Mouse (Mus musculus) adrenal gland (tissue): ENCODE results near the gene Shroom3.

Experiments
- intact Hi-C: fragments of 180-260 bp; cut with DNase I; formaldehyde crosslinking; loops from one replicate; pipeline ENCODE4 v1.15.1; 2025

Gene Shroom3

DNA sequence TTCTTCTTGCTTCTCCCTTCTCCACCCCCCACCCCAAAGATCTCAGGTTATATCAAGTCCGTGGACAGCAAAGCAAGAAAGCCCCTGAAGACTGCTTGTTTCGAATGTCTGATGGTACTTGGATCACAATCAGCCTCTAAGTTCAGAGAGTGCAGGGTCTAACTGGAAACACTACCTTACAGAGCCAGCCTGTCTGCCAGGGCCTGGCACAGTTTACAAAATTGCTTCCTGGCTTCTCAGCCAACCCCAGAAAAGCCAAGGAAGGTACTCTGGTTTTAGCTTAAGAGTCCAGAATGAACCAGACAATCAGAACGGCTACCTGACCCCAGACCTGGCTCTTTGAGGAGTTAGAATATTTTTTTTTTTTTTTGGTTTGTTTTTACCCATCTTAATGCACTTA lies 159.6 kb downstream of the Shroom3 start:
- intact Hi-C loops: no loop called here

DNA sequence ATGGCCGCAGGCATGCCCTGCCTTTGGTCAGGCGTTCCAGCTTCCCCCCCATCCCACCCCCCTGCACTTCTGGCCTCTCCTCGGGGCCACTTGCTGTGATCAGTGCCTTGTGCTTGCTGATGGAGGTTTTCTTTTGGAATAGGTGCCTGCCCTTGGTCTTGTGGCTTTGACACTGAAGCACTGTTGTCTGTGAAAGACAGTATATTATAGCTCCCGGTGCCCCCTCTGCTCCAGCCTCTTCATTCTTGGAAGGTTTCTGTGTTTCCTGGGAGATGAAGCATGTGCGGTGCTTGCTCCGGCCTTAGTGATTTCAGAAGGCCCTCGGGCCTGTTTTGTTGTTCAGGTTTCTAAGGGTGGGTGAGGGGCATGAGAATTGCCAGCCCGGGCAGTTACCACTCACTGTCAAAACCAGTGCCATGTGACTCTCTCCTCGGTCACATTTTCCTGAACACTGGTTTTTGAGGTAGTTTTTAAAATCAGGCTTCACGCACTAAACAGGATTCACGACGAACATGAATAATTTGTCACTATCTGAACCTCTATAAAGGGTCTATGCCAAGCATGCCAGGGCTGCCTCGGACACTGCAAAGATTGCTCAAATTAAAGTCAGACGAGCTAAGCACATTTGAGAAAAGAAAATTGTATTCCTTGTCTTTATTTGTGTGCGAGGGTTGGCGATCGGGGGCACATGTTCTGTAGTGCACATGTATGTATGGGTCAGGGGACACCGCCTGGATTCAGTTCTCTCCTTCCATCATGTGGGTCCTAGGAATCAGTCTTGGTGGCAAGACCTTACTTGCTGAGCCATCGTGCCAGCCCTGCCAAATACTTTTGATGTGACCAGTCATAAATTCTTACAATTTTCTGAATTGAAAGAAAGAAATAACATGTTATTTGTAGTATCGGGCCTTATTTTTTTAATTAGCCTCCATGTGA lies 160.9 kb downstream of the Shroom3 start:
- intact Hi-C loops: no loop called here

- intact Hi-C loops: no loop called here
These were observed 166.5 kb downstream of the Shroom3 start for GRCm38 (mm10) chr5:92849743-92850142.

- intact Hi-C loops: no loop called here
These were observed 167.7 kb downstream of the Shroom3 start for GRCm38 (mm10) chr5:92850925-92851324.

- intact Hi-C loops: no loop called here
These were observed 171.7 kb downstream of the Shroom3 start for GRCm38 (mm10) chr5:92854983-92855382.

GRCm38 (mm10) chr5:92856346-92856745 lies 173.1 kb downstream of the Shroom3 start:
- intact Hi-C loops: no loop called here

DNA sequence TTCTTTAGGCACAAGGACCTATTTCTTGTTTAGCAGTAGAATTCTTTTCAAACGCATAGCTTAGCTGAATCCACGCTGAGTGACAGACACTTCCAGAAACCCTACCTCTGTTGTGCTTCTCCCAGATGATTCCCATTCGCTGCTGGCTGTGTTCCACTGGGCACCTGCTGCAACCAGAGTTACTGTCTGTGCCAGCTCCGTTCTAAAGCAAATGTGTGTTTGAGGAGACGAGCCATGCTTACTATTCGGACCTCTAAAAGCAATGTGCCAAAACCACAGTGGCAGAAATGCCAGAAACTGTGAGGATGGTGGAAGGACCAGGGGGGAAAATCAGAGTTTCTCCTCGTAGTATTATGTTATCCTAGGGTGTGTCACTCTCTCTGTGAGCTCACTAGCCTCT lies 173.9 kb downstream of the Shroom3 start:
- intact Hi-C loops: no loop called here

- intact Hi-C loops: no loop called here
These were observed 174.9 kb downstream of the Shroom3 start for GRCm38 (mm10) chr5:92858104-92858503.

DNA sequence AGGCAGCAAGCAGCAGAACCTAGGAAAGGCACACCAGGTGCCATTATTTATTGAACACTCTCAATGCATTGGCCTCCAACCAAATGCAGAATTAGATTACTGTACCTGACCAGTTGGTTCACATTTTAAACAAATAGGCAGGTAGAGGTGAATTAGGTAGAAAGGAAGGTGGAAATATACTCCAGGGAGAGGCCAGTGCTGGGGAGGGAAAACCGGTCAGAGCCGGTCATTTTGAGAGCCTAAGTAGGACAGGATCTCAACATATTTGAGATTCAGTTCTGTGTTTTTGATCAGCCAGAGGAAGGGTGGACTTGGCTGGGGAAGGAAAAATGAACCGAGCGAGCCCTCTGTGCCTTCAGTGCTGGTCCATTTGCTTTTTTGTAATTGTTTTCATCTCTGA lies 175.3 kb downstream of the Shroom3 start:
- intact Hi-C loops: no loop called here

DNA sequence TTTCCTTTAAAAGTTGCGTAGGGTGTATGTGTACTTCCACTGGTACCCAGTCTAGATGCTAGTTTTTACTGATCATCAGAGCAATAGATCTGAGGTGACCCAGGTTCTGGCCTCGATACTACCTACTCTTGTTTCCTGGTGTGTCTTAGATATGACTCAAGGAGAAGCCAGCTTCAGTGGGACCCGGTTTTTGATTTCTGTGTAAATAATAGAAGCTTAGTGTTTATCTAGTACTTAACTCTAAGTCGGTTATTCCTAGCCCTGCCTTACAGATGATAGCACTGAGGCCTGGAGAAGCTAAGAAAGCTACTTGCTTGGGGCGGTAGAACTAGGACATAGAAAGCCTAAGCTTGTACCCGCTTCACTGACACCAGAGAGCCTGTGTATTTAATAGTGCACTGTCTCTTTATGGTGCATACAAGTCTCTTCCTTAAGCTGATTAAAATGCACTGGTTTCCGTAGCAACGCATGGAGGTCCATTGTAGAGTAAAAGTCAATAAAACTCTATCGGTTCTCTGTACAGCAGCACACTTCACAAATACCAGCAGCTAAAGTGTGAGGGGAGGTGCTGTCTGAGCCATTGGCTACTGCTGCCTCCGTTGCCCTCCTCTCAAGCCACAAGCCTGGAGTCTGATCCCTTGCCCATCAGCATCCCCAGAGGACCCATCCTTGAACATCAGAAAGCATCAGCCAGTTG lies 178.3 kb downstream of the Shroom3 start:
- intact Hi-C loops: no loop called here

DNA sequence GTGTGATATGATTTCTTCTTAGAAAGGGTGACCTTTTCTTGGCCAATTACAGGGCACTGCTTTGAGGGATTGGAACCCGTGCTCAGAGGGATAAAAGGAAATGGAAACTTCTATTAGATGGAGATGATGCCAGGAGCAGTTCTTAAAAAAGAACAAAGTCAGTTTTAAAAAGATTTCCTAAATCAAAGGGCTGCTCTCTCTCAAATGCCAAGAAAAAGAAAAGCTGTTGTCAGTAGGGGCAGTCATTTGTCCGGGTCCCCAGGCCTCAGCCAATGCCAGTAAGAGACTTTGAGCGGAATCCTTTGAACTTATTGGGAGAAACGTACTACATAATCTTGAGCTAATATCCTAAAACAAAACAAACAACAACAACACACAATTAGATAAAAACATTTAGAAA lies 181.9 kb downstream of the Shroom3 start:
- intact Hi-C loops: no loop called here

DNA sequence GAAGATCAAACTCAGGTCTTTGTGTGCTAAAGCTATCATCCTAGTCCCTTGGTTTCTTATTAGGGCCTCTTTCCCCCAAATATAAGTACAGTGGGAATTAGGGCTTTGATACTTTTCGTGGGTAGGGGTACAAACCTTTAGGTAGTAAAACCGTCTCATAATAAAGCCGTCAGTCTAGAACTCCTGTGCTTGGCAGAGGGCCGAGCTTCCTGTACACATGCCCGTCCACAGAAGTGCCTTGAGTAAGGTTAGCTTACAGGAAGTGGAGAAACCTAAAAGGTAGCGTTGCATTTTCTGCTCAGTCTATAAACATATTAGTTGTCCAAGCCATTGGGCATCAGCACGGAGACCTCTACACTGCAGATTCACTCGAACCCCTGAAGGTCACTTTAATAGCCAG lies 183.3 kb downstream of the Shroom3 start:
- intact Hi-C loops: no loop called here

DNA sequence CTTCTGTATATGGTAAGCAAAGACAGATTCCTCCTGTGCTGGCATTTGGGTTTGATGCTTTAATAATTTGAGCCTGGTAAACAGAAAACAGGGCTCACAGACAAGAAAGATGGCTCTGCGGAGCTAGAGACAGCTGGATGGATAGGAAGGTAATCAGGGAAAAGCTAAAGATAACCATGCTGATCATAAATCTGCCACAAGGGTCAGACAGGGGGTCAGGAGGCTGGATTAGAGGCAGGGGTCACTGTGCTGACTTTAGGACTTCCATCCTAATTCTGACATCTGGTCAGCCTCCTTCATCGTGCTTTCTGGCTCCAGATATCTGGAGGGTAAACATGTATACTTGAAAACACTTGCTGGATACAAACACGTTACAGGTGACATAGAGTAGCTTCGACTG lies 184.0 kb downstream of the Shroom3 start:
- intact Hi-C loops: no loop called here

DNA sequence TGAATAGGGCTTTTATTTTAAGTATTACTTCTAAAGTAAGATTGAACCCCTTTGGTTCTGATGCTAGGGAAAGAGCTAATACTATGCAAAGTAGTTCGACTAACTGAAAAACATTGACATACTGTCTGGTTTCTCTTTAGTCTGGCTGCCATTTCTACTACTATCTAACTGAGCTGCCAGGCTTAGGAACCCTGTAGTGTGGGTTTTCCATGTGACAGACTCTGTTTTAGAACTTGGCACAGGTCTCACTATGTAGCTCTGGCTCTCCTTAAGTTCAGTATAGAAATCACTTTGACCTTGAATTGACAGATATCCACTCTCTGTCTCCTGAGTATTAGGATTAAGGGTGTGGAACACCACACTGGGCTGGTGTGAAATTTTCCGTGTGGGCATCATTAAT lies 185.0 kb downstream of the Shroom3 start:
- intact Hi-C loops: no loop called here

DNA sequence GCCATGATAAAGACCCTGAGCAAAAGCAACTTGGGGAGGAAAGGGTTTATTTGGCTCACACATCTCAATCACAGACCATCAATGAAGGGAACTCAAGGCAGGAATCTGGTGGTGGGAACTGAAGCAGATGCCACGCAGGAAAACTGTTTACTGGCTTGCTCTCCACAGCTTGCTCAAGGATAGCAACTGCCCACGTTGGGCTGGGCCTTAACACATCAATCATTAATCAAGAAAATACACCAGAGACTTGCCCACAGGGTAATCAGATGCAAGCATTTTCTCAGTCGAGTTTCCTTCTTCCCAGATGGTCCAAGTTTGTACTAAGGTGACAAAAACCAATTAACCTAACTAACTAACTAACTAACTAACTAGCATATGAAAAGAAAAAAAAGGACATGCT lies 187.8 kb downstream of the Shroom3 start:
- intact Hi-C loops: loop anchor here (5.0 kb wide), 1 partner anchor 139 kb away; no protein-coding TSS in a partner anchor

DNA sequence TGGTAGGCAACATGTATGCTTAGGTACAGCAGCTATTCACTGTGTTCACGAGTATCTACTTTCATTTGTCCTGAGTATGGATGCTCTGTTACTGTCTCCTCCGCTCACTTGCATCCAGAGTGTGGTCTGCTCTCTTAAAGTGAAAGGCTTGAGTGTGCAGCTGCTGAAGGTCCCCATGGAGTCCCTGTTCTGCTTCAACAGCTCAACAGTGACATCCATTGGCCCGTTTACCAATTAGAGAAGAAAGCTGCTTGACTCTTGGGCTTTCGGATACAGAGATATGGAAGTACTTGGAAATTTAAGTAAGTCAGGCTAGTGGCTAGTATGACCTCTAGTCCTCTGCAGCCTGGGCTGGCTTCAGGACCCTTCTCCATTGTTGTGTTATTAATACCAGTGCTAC lies 188.9 kb downstream of the Shroom3 start:
- intact Hi-C loops: loop anchor here (5.0 kb wide), 1 partner anchor 140 kb away; no protein-coding TSS in a partner anchor

DNA sequence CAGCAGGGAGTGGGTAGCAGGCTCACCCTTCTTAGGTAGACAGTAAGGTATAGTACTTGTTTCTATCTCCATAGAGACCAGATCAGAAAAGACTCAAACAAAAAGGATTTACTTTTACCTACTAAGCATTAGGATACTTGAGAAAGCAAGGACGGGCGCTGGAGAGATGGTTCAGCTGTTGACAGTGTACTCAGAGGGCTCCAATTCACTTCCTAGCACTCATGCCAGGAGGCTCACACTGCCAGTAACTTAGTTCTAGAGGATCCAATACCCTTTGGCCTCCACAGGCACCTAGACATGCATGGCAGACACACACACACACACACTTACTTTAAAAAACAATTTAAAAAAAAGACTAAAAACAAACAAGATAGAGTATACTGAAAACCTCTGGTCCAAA lies 189.8 kb downstream of the Shroom3 start:
- intact Hi-C loops: loop anchor here (5.0 kb wide), 1 partner anchor 141 kb away; no protein-coding TSS in a partner anchor

- intact Hi-C loops: loop anchor here (5.0 kb wide), 1 partner anchor 141 kb away; no protein-coding TSS in a partner anchor
These were observed 190.3 kb downstream of the Shroom3 start for GRCm38 (mm10) chr5:92873518-92873917.

- intact Hi-C loops: no loop called here
These were observed 192.6 kb downstream of the Shroom3 start for GRCm38 (mm10) chr5:92875836-92876235.

- intact Hi-C loops: no loop called here
These were observed 193.9 kb downstream of the Shroom3 start for GRCm38 (mm10) chr5:92877104-92877503.

DNA sequence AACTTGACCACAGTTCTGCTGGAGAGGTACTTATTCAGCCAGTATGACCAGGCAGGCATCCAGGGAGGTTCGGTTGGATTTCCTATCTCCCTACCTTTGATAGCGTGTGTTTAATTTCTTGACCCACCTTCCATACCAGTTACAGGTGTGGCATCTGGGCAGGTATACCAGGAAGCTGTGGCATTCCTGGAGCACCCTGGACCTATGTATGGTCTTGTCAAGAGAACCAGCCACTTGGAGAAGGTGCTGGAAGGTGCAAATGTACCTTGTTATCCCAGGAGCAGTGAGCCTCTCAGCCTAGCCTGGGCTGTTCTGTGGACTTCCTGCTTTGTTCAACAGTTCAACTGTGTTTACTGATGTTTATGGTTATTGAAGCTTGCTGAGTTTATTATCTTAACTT lies 197.2 kb downstream of the Shroom3 start:
- intact Hi-C loops: no loop called here

DNA sequence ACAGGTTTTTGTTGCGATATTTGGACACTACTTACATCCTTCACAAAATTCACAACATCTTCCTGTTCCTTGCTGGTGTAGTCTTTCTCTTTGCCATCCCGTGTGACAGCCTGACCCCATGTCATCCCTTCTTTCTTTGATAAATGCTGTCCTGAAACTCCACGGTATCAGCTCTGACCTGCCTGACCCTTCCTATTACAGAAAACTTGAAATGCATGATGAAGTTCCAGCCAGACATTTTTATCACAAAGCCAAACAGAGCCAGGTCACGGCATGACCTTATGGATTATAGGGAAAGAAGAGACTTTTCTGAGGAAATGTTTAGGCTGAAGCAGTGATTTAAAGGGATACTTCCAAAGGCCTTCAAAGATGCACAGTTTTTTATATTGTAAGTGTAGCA lies 197.7 kb downstream of the Shroom3 start:
- intact Hi-C loops: no loop called here
